Mouse (Mus musculus): Measurements from ENCODE around the gene Alox15.
"Not testable (repeated sequence)": the region's sequence is repeated elsewhere in the genome, so short reads cannot be mapped to it uniquely, and the experiment has no call there.

The Alox15 gene

GRCm38 (mm10) chr11:70351868-70352267, at the start of gene Alox15:
Alox15 (minus strand) TSS chr11:70352031.
- no peak for DNase-seq

DNA sequence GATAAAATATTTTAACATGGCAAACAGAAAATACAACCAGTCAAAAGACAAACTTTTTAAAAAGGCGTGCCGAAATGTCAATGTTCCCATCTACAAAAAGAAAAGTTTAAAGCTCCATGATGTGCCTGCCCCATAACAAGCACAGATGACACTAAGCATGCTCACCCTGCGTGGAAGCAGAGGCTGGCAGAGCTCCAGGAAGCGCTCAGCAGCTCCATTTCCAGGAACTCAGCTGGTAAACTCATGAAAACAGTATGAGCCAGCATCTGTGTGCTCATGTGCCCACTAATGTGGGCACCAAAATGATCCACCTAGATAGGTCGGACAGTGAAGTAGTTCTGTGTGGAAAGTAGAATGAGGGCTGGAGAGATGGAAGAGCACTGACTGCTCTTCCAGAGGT, 37.6 kb upstream of the Alox15 start:
- DNase-seq, result peak in 1 of 2 experiments; percentile 14

DNA sequence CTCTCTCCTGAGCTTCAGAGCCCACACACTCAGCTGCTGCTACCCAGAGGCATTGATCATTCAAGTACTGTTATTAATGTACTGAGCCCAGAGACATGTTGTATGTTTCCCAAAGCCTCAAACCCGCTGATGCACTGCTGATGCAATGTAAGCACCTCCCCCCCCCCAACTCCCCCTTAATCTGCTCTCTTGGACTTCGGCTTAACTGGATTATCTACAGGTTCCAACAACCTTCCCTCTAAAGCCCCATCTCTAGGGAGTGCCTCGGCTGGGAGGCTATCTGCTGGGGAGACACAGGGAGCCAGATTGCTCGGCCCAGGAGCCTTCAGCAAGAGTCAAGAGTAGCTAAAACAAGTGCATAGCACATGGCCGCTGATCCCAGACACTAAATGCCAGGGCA, 35.6 kb upstream of the Alox15 start:
- DNase-seq, result no peak

GRCm38 (mm10) chr11:70384136-70384535, 32.3 kb upstream of the Alox15 start:
- DNase-seq, result no peak

- no peak for DNase-seq
These were observed 29.5 kb upstream of the Alox15 start for GRCm38 (mm10) chr11:70381330-70381729.

- no peak for DNase-seq
These were observed 28.7 kb upstream of the Alox15 start for GRCm38 (mm10) chr11:70380478-70381005.

DNA sequence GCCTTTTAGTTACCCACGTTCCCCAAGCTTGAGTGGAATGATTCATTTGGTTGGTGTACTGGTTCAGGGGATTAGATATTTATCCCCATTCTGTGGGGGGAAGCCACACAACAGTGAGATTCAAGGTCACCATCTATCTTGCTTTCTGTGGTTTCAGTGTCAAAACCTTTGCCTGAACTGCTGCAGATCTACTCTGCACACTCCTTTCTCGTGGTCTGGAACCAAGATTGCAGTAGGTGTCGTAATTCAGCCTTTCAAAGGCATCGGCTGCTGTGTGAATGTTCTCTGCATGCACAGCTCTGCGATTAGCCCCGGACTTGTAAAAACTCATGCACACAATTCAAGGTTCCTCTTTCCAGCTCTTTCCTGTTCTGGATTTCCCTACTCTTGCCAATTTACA, 24.2 kb upstream of the Alox15 start:
- DNase-seq, result no peak

GRCm38 (mm10) chr11:70374302-70374701, 22.5 kb upstream of the Alox15 start:
- no peak for DNase-seq

GRCm38 (mm10) chr11:70372849-70373557, 21.2 kb upstream of the Alox15 start:
- no peak for DNase-seq

GRCm38 (mm10) chr11:70372396-70372795, 20.6 kb upstream of the Alox15 start:
- DNase-seq, result no peak

GRCm38 (mm10) chr11:70368626-70369025, 16.8 kb upstream of the Alox15 start:
- DNase-seq, result not testable (repeated sequence)

GRCm38 (mm10) chr11:70367701-70368100, 15.9 kb upstream of the Alox15 start:
- DNase-seq, result not testable (repeated sequence)

DNA sequence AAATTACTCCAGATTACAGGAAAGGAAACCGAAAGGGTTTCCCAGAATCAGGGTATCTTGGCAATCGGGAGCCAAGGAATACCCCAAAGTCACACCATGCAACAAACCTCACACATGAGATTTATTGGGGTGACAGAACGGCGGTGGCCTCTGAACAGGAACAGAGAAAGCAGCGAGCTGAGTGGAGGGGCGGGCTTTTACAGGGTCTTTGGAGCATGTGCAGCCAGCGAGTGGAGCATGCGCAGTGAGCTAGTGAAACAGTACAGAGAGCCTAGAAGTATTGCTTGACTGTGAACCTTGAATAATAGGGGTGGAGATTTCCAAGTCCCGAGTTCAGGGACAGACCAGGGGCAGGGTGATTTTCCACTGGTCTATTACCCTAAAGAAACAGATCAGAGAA, 3.2 kb downstream of the Alox15 start:
- no peak for DNase-seq

GRCm38 (mm10) chr11:70347861-70348260, 4.0 kb downstream of the Alox15 start:
- DNase-seq, result no peak

DNA sequence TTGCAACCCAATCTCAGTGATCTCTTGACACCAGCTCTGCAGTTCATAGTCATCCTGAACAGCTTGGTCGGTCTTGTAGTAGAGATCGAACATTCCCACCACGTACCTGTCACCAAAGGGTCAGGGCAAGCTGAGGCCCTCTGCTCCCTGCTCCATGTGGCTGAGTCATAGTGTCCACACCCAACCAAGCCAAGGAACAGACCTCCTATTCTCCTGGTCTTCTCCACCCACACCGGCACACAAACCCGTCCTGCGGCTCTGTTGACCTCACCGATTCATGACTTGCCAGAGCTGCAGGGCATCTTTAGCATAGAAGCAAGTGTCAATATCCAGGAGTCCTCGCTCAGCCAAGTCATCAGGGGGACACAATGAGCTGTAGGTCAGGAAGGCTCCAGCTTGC, 6.3 kb downstream of the Alox15 start:
- DNase-seq, result no peak

GRCm38 (mm10) chr11:70345061-70345460, 6.8 kb downstream of the Alox15 start:
- no peak for DNase-seq

GRCm38 (mm10) chr11:70339481-70339880, 12.3 kb downstream of the Alox15 start:
- DNase-seq, result no peak

DNA sequence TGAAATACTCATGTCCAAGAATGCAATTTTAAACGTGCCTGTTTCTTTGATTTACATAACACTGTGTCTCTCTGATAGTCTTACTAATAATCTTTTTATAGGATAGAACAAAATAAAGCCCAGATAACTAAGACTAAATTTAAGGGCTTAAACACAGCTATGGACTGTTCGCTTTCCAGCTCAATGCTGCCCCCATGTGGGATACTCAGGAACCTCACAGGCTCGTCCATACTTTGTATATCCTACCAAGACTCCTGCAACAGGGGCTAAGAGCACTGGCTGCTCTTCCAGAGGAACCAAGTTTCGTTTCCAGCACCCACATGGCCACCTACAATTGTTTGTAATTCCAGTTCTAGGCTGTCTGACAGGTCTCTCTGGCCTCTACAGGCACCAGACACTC, 17.4 kb downstream of the Alox15 start:
- DNase-seq, result peak; percentile 52 to 56

DNA sequence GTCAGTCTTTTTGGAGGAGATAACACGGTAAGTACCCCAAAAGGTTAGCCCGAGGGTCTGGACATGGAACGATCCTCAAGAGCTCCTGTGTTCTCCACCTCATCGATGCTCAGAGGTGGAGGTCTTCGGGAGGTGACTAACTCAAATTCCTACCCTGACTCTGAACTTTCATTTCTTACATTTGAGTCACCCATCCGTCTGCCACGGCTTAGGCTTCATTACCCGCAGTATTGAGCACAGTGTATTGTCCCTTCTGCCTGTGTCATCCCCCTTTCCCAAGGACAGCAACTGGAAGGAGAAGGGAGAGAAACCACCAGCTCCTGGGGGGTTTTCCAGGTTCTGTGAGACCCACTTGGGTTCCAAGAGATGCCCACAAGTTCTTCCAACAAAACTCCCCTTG, 27.1 kb downstream of the Alox15 start:
- DNase-seq, result no peak

GRCm38 (mm10) chr11:70322528-70322927, 29.3 kb downstream of the Alox15 start, which contains the start of gene Alox12e:
Alox12e (minus strand) TSS chr11:70322628.
- DNase-seq, result no peak

DNA sequence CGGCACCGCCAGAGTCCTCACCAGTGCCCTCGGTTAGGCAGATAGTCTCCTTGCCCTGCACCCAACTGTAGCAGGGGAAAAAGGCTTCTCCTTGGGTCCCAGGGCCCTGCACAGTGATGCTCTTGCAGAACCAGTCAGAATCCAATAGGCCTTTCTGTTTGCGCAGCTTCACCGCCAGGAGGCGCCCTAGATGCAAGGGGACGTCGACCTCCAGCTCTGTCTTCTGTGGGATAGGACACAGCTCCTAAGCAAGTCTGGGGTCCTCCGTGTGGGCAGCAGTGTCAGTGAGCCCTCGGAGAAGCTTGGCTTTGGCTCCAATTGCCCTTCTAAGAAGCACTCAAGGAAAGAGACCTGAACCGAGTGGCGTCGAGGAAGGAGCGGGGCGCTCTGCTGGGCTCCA, 30.2 kb downstream of the Alox15 start:
- DNase-seq, result peak; percentile 9 to 16

- DNase-seq, result no peak
These were observed 32.2 kb downstream of the Alox15 start for GRCm38 (mm10) chr11:70319614-70320013.

- no peak for DNase-seq
These were observed 38.0 kb downstream of the Alox15 start for GRCm38 (mm10) chr11:70313833-70314232.

DNA sequence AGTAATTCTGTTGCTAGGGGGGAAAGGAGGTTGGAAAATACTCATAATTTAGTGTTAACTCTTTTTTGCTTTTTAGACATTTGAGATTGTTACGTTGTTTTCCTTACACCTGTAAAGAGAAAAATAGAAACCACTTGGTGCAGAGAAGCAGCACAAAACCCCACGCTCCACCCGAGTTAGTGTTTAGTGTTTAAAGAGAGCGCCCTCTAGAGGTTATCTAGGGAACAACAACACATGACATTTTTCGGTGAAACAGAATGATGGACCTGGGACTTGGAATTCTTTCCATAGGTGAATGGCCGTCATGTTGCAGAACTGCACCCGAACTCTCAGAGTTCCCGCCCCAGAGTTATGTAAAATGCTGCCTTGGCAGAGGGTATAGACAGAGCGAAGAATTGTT, 42.5 kb downstream of the Alox15 start:
- DNase-seq, result peak; percentile 29 to 62

DNA sequence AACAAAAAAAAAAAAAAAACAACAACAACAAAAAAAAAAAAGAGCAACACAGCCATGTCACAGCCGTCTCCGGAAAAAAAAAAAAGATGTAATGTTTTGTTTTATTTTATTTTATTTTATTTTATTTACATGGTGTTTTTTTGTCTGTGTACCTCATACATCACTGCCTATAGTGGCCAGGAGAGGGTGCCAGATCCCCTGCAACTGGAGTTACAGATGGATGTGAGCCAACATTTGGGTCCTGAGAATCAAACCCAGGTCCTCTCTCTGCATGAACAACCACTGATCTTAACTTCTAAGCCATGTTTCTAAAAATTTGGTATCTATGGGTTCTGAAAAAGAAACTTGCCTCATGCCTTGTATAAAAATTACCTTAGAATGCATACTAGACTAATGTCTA, 43.5 kb downstream of the Alox15 start:
- DNase-seq, result no peak

Measured in cerebellum, postnatal 36 days (tissue).